Mouse (Mus musculus): Measurements from ENCODE around the gene Aspscr1.

Gene Aspscr1

DNA sequence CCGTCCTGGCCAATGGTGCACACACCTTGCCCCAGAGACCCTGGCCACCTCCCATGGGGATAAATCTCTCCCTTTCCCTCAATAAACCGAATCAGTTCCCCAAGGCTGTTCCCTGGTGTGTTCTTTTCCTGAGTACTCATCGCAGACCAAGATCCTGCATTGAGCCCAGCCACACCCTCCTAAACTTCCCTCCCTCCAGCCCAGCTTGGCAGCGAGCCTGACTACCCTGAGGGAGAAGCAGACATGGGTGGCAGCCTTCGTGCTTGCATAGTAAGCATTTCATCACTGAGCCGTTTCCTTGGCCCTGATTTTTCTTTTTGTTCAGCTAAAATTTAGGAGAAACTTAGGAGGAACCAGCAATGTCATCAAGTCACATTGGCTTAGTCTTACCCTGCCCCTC lies 60.7 kb downstream of the Aspscr1 start:
- DNase-seq (ENCODE audit: low spot score), result no peak

DNA sequence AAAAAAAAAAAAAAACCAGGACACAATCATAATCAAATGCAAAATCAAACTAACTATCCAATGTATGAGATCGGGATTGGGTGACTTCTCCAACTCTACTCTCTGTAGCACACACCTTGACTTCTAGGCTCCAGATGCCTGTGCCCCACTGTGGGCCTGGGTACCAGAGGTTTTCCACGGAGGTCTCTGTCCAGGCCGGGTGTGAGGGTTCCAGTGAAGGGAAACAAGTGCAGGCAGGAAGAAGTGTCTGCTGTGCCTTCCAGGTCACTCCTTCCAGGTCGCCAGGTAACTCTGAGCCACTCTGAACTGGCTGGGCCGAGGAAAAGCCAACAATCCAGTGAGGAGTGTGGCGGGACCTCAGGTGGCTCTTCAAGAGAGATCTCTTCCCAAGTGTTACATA lies 63.7 kb downstream of the Aspscr1 start:
- DNase-seq (ENCODE audit: low spot score), result no peak

DNA sequence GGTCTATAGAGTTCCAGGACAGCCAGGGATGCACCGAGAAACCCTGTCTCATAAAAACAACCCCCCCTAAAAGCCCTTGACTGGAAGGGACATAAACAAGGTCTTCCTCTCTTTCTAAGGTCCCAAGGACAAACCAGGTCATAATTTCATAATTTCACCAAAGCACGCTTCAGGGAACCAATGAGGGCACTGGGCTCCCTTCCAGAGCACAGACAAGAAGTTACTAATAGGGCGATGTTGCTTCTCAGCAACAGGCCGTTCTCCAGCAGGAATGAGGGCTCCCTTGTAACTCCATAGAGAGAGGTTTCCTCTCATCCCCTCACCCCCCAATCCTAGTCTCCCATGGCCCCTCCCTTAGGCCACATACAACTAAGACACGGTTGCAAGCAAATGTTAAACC lies 68.2 kb downstream of the Aspscr1 start:
- no peak for DNase-seq (ENCODE audit: low spot score)

DNA sequence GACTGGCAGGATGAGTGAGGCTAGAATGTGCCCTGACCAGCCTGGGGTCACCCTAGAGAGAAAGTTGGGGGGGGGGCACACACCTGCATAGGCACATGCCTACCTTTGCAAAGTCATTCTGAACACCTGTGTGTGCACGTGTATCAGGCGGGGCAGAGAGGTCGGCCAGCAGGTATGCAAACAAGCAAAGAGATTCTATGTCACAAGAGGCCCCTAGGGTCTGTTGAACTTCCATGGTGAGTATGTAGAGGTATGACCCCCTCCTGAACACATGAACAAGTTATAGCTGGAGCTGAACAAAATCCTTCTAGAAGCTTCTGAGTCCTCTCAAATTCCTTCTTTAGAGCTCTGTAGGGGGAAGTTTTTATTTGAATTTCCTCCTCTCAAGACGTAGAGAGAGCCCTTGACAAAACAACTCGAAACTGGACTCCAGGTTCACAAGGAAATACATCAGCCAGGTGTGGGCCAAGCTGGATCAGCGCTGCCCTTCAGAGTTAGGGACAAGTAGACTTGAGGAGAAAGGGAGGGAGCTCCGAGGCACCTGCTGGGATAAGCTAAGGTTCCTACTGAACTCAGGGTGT lies 71.4 kb downstream of the Aspscr1 start:
- no peak for DNase-seq (ENCODE audit: low spot score)

DNA sequence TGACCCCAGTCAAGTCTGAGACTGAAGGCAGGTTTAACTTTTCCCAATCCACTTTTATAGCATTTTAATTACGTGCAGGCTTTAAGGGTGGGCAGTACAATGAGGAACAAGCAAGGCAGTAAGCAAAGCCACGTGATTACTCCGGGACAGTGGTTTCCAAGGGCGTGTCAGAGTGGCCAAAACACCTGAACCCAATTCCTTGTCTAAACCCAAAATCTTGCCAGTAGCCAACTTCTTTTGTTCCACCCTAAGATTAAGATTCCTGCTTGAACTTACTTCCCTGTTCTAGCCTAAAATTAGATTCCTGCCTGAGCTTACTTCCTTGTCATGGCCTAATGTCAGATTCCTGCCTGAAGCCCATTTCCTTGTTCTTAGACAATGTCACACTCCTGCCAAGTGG lies 75.2 kb downstream of the Aspscr1 start:
- no peak for DNase-seq (ENCODE audit: low spot score)

DNA sequence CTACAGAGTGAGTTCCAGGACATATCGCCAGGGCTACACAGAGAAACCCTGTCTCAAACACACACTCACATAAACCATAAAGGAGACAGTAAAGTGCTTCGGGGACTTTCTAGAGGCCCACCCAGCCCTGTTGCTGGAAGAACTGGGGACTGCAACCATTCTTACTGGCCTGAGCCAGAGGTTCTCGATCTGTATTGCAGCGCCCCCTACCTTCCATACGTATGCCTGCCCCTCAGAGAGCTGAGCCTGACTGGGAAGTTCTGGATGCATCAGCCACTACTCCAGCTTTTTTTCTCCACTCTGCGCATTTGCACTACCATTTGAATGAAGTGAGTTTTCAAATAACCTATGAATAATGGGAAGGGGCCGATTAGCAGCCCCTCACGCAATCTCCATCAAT lies 76.7 kb downstream of the Aspscr1 start:
- DNase-seq (ENCODE audit: low spot score), result no peak

DNA sequence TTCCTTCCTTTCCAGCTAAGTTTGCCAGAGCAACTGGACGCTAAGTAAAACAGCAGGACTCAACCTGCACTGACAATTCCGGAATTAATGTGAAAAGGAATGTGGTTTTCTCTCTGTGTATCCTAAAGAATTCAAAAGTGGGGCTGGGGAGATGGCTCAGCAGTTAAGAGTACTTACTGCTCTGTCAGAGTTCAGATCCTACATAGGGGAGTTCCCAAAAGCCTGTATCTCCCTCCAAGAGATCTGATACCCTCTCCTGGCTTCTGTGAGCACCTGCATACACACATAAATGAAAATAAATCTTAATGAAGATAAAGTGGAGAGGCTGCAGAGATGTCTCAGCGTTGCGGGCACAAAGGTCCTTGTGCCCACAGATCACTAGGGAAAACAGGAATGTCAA lies 78.8 kb downstream of the Aspscr1 start:
- no peak for DNase-seq (ENCODE audit: low spot score)
